Mouse (Mus musculus) olfactory bulb, adult 2 months (tissue): ENCODE data around the gene Ubxn4.

Experiments
- CTCF ChIP-seq: fragments of 200-500 bp; IDR thresholded peaks from 2 replicates; pipeline ENCODE4 v1.5.1; 2012; ENCODE audit warnings: low read depth, mild to moderate bottlenecking, low read length, moderate library complexity; ENCODE audit not compliant: insufficient read depth
- POLR2A ChIP-seq: fragments of 200-500 bp; IDR thresholded peaks from 2 replicates; pipeline ENCODE4 v1.6.1; 2012; ENCODE audit warnings: mild to moderate bottlenecking, low read depth, low read length, moderate library complexity; ENCODE audit not compliant: insufficient read depth

GRCm38 (mm10) chr1:128244727-128245355, 1.1 kb downstream of the Ubxn4 start:
- TF ChIP-seq POLR2A (no peak), CTCF (no peak)
